Mouse (Mus musculus): Measurements from ENCODE around the gene Tmem246.

GRCm38 (mm10) chr4:49585524-49586101 is 12.1 kb downstream of the Tmem246 start:
- no peak for TF ChIP-seq CTCF (IDR thresholded peaks at IDR 0.05; ENCODE audit: extremely low read depth, insufficient read length, insufficient replicate concordance, low read depth, low read length)
- TF ChIP-seq POLR2A (IDR thresholded peaks at IDR 0.05; ENCODE audit: low read depth, low read length), result no peak

Measured in small intestine, adult 2 months (tissue).